Mouse (Mus musculus) cerebellum, postnatal 36 days (tissue): ENCODE results near the gene Med4.
"Not testable (repeated sequence)": the region's sequence is repeated elsewhere in the genome, so short reads cannot be mapped to it uniquely, and the experiment has no call there.

Experiments used
- DNase-seq, 2 experiments: peaks; one replicate each; pipeline ENCODE4 v3.0.0; 2021 to 2022; ENCODE audit warnings: mixed read lengths in 2 of 2

The Med4 gene

DNA sequence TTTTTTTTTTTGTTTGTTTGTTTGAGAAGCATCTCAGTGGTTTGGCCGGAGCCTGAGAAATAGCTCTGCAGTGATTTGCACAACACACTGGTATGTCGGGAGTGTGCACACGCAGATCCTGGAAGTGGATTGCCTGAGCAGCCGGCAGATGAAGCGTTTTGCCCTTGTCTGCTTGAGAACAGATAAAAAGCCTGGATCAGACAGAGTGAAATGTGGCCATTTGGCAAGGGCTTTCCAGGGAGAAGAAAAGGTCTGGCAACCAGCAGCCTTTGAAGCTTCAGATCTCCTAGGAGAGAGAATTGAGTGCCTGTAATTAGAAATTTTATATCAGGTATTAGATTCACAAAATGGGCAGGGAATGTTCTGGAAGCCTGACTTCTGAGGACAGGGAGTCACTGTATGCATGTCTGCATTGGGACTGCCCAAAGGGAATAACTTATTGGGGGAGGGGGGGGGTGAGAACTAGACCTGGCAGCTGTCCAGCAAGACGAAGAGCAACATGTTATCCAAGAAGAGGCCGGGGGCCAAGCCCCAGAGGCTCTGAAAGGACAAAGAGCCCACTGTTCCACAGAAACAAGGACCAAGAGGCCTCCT, 7.1 kb upstream of the Med4 start:
- DNase-seq: peak; percentile 41 to 52

DNA sequence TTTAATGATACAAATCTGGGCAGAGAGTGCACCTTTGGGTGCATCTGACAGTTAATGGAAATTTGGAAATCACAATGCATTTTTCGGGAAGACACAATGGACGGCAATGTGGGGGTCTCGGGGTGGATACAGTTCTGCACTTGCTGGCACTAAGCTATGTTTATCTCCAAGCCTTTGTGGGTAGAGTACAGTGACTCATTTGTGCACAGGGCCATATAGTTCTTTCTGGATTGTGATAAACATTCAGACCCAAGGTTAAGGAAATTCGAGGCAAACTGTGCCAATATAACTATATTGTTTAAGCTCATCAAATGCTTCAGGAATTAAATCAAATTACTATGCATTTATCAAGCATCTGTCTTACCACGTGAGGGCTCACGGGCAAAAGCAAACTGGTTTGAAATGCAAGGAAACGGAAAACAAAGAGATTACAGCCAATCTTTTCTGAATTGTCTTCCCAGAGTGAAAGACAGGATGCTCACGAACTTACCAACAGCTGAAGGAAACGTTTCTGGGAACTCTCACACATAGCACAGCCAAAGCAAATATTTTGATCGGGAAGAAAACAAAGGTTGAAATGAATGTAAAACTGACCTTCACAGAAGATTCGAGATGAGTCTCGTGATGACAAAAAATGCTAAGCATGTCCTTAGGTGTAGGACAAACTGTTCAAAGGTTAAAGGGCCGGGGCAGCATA, 6.4 kb upstream of the Med4 start:
- no peak for DNase-seq

DNA sequence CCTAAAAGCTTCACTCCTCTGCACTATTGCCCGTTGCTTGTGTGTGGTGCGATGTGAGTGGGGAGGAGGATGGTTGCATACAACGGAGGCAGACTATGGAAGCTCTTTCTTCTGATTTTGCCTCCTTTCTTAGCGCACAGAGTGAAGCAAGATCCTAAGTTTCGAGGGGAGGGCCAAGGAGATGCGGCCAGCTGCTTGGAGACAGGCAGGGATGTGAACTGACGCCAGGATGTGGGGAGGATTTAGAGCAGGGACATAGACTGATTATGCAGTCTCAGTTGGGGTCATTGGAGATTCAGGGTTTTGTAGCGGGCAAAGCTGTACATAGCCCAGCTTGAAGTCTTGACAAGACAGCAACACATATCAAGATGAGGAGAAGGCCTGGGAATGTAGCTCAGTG, 3.5 kb upstream of the Med4 start:
- DNase-seq: no peak

DNA sequence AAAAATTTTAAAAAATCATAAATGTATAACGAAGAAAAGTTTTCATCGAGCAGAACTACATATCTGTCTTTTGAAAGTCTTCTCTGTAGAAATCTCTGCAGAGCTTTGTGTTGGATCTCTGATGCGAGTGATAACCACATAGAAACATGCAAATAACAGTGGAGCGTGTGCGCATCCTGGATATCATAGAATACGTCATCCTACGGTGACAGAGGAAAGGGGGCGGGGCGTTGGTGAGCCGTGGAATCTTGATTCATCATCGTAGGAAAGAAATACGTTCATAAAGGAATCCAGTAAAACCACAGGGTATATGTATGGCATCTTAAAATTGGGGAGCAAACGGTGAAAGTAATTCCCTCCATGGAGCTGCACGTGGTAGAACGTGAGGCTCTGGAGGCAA, 2.6 kb upstream of the Med4 start:
- no peak for DNase-seq

DNA sequence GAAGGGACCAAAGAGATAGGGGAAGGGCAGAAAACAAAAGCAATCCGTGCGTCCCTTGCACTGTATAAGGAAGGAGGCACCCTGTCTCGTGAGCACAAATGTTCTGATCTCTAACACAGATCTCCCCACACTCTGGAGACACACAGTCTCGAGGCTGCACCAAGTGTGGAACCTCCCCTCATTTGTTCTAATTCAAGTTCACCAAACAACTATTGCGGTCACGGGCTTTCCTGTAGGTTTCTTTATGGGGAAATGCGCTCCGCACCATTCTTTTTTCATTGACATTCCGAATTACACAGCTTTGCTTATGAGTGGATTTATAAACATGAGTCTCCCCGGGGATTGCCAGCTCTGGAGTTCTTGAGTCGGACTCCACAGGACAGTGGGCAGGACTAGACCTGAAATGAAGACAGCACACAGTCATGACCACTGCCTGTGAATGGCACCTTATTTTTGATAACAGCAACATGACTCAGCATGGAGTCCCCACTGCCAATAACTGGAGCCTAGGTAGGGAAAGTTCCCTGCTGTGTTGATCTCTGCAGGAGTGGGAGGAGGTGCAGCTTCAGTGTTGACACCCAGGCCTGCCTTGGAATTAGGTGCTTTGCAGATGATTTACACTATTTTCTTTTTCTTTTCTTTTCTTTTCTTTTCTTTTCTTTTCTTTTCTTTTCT, 2.0 kb upstream of the Med4 start:
- DNase-seq: no peak

DNA sequence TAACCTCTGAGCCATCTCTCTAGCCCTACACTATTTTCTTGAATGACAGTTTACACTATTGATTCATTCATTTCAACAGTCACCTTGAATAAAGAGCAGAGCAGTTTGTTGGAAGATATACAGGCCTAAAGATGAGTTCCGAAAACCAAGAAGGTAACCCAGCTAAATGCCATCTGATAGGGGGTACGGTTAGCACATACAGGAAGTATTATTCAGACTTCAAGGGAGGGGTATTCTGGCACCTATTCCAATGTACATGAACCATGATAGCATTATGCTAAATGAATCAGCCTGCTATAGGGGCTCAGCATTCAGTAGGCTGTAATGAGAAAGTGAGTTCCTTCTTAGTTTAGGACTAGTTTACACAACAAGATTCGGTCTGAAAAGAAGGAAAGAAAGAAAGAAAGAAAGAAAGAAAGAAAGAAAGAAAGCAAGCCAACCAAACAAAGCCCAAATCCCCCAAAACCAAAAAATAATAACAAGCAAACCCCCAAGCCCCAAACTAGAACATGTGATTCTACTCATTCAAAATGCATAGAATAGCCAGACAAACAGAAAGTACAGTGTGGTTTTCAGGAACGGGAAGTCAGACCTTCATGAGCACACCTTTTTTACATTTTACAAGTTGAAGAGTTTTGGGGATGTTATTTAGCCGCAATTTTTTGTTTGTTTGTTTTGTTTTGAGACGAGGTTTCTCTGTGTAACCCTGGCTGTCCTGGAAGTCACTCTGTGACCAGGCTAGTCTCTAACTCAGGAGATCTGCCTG, 1.0 kb upstream of the Med4 start:
- no peak for DNase-seq

DNA sequence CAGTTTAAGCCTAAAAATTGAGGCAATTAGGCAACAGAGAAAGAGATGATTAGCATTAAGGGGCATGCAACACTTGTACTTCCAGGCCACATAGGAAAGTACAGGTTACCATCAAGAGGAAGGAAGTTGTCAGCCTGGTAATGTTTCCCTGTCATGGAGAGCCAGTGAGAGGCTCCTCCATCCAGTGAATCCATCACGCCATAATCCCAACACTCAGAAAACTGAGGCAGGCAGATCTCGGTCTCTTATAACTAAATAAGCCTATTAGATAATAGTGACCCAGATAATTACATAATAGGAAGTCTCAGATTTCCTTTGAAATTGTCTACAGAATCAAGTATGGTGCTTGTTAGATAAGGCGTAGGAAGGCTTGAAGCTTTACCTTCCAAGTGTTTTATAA, 14.3 kb downstream of the Med4 start:
- DNase-seq: no peak

DNA sequence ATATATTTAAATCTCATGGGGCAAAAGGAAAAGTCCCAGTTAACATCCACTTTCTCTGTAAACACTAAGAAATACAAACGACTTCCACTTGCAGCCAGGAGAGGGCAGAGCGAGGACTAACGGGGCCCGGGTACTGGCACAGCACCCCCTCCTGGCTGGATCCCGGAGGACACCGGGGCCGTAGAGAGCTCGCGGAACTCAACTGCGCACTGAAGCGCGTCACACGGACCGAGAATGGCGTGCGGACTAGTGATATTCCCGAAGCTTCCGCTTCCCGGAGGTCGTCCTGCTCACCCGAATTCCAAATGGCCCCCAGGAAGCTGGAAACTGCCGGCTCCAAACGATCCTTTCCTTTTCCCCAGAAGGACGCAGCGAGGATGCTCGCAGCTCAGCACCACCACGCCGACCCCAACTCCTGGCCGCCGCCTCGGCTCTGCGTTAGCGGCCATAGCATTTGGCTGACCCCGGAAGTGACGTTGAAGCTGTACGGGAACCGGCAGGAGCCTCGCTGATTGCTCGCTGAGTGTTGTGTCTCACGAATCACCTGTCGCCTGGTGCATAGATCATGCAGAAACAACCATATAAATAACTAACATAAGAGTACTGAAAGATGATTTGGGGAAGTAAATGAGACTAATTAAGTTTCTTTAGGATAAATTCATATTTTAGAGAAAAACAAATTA, 15.1 kb downstream of the Med4 start, which contains the start of gene Sucla2:
Sucla2 (plus strand) TSS at position 554 of the 683 bp plus-strand sequence.
- peak; percentile 95 to 98 for DNase-seq

DNA sequence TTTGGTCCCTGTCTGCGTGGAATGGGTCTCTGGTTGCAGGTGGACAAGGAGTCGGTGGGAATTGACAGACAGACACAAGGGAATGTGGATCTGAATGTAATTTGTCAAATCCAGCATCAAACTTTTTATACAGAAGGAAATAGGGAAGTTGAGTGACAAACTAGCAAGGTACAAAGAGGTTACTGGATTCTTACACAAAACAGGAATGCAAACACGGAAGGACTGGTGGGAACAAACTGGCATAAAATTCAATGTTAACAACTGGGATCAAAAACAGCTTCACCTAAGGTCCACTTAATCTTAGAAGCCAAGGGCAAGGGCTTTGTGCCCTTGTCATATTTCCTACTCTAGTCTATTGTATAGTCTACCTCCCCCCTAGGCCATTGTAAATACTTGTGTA, 18.8 kb downstream of the Med4 start:
- DNase-seq: not testable (repeated sequence)

DNA sequence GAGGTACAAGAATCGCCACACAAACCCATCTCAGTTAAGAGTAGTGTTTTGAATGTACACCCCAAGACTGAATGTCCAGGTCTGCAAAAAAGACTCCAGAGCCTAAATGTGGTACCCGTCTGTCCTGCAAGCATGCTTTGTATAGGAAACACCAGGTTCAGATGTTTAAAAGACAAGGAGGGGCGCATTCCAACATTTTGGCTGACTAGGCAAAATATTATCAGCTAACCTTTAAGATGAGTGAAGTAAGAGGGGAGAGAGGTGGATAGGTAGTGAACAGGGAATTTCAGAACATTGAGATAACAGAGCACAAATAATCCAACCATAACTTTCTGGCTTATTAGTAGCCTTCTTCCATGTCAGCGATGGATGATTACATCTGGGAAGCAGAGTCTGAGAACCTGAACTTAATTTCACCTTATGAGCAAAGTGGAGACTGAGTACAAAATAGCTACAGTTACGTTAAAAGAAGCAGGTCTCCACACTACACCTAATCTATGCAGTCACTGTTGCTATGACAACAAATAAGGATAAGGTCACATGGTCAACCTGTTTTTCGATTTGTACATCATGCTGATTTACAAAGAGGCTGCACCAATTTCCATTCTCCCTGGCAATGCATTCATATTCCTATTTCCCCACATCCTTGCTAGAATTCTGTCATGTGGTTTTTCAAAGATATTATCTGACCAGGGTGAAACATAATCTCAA, 24.1 kb downstream of the Med4 start:
- no peak for DNase-seq

DNA sequence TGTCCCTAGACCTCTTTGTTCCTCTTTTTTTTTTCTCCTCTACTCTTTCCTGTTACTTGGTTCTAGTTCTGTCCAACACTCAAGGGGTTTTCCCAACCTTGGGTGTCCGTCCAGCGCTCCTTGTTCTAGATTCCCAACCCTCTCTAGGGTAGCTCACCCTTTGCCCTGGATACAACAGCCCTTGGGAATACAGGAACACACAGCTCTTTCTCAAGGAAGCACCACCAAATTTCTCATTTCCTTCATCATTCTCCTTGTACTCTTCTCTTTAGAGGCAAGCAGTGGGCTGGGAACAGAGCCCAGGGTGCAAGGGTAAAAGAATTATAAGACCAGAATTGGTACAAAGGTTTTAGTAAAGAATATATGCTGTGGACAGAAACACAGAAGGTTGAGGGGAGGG, 25.8 kb downstream of the Med4 start:
- no peak for DNase-seq

DNA sequence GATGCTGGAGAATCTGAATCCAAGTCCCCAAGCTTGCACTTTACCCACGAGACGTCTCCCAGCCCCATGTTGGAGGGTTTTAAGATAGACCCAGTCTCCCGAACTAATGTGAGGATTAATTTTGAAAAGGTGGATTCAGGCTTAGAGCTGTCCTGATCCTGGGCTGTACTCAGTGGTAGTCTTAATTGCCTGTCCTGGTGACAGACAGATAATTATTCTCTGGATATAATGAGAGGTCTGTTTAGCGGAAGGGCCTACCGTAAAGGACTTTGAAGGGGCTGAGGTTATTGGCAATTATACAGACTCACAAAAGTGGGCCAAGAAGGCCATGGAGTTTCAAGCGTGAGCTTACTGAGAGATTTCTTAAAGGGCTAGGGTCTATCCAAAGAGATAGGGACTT, 34.0 kb downstream of the Med4 start:
- DNase-seq: no peak

DNA sequence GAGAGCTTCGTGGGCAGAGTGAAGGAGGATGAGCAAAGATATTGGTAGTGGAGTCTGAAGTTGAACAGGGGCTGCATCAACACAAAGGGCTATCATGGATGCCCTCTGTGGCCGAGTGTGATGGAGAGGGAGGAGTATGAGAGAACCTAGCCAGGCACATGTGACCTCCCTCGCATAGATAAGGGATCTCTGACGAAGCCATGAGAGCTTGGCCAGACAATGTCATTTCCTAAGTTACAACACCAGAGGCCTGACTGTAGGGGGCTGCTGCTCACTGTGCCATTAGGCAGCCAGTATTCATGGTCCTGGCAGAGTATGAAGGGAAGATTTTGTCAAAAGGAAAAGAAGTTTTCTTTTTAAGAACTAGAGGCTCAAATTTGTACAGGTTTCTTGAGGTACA, 37.2 kb downstream of the Med4 start:
- DNase-seq: no peak

DNA sequence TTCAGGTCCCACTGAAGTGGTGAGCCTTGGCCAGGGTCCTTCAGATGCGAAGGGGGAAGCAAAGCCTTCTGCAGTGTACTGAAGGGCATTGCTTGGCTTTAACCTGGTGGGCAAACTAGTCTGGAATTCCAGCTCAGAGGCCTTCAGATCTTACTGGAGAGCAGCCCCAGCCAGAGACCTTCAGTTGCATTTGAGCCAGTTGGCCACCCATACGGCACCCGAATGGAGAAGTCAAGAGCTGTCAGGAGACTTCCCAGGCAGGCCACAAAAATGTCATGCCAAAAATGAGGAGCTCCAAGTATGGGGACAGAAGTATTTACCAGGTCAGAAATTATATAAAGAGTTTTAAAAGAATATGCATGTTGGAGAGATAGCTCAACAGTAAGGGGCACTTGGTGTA, 38.2 kb downstream of the Med4 start, which contains the start of gene Nudt15:
Nudt15 (minus strand) TSS at position 192 of the 400 bp plus-strand sequence.
- DNase-seq: no peak

DNA sequence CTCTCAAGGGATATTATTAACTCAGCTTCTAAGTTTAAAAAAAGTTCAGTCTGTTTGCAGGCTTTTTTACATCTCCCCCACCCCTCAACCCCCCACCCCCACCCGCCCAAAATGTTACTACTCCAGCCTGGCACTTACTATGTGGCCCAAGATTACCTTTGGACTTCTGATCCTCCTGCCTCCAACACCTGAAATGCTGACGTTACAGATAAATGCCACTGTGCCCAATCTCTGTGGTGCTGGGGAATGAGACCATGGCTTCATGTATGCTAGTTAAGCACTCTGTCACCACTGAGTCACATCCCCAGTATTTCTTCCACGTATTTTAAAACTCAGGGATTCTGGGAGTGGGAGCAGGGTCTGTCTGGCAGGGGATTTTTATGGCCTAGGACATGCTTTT, 40.5 kb downstream of the Med4 start:
- no peak for DNase-seq

DNA sequence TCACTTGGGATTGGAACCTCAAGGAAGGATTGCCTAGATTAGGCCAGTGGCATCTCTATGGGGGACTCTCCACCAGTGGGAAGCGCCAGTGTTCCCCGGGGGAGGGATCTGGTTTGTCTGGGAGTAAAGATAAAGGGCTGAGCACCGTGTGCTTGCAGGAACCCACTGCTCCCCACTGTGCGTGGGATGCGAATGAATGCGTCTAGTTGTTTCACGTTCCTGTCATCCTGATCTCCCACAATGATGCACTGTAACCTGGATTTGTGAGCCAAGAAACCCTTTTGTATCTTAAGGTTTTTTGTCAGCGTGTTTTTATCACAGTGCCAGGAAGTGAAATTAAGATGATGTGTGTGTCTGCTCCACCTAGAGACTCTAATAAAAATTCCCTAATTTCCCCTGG, 40.9 kb downstream of the Med4 start:
- no peak for DNase-seq

DNA sequence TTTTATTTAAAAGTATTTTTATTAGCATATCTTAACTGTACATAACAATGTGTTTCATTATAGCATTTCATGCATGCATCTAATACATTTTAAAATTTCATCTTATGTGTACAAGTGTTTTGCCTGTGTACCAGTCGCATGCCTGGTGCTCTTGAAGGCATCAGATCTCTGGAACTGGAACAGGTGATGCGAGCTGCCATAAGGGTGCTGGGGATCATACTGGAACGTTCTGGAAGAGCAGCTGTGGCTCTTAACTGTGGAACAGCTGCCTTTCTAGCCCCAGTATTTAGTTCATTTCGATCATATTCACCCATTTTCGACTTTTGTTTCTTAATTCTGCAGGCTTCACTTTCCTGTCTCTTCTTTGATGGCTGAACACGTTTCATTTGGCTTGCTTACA, 41.3 kb downstream of the Med4 start:
- DNase-seq: no peak

DNA sequence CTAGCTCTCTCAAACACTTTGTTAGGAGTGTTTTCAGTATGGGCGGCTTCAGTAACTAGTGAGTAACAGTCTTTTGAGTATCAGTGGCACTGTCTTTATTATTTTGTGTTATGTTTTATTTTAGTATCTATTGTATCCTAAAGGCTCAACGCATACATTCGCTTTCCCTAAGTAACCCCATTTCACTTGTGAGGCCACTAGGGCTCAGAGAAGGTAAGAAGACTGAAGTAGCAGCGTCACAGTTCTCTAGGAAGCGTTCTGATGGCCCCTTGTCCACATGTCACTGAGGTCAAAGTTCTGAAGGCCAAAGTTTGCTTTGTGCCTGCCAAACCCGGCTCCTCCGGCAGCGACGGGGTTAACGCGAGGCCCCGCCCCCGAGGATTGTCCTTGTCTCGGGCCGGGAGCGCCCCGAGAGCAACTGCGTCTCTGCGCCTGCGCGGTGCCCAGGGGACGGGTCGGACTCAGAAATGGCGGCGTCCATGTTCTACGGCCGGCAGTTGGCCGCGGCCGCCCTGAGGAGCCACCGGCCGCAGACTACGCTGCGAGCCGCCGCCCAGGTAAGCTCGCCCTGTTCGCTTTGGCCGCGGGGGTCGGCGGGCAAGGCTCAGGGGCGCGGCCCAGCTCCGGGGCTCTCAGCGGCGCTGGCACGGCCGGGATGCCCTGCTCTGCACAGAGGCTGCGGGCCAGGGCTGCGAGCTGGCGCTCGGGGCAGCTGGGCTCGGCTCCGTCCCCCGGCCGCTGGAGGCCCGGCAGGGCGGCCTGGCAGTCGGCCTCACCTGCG, 42.7 kb downstream of the Med4 start:
- DNase-seq: peak; percentile 96 to 97

DNA sequence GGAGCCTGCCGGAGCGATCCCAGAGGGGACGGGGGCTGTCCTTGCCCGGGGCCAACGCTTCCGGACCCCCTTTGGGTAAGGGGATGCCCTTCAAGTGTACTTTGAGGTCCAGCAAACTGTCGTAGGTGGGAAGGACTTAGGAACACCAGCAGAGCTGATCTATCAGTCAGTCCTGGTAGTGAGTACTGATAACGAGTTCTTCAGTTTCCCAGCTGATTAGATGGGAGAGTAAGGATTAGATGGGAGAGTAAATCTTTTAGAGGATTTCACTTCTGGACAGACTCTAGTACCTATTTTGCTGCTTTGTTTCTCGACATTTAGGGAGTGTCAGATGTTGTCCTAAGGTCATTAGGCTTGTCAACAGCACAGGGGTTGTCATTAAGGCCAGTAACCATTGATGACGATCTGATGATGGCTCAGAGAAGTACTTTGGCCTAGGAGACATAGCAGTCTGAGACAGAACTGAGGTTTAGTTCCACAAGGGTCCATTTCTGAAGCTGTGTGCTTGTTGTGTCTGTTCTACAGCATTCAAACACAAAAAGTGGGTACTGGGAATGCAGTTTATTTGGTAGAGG, 43.4 kb downstream of the Med4 start:
- DNase-seq: no peak
